Mouse (Mus musculus): ENCODE measurements around the gene Bco1.
A peak's percentile ranks its signal among the peaks of the same experiment; 100 is the strongest.

Gene Bco1

GRCm38 (mm10) chr8:117094053-117094452, 1.6 kb upstream of the Bco1 start:
- DNase-seq, result no peak

GRCm38 (mm10) chr8:117097051-117097563, 1.5 kb downstream of the Bco1 start:
- no peak for DNase-seq

GRCm38 (mm10) chr8:117097564-117098191, 2.0 kb downstream of the Bco1 start:
- DNase-seq, result peak; percentile 16 to 28

- peak; percentile 68 to 77 for DNase-seq
Observed at GRCm38 (mm10) chr8:117107533-117107932, 11.9 kb downstream of the Bco1 start.

- DNase-seq, result no peak
Observed at GRCm38 (mm10) chr8:117109018-117109711, 13.5 kb downstream of the Bco1 start.

GRCm38 (mm10) chr8:117109801-117110390, 14.2 kb downstream of the Bco1 start:
- peak; percentile 36 to 48 for DNase-seq

GRCm38 (mm10) chr8:117111641-117112040, 16.0 kb downstream of the Bco1 start:
- DNase-seq, result no peak

- no peak for DNase-seq
Observed at GRCm38 (mm10) chr8:117112261-117112660, 16.6 kb downstream of the Bco1 start.

GRCm38 (mm10) chr8:117115094-117115493, 19.4 kb downstream of the Bco1 start:
- no peak for DNase-seq

GRCm38 (mm10) chr8:117115676-117116446, 20.2 kb downstream of the Bco1 start:
- DNase-seq, result peak; percentile 35 to 54

GRCm38 (mm10) chr8:117116534-117116933, 20.9 kb downstream of the Bco1 start:
- no peak for DNase-seq

- no peak for DNase-seq
Observed at GRCm38 (mm10) chr8:117118409-117118808, 22.8 kb downstream of the Bco1 start.

GRCm38 (mm10) chr8:117121277-117121676, 25.6 kb downstream of the Bco1 start:
- no peak for DNase-seq

GRCm38 (mm10) chr8:117123850-117124633, 28.4 kb downstream of the Bco1 start:
- no peak for DNase-seq

- no peak for DNase-seq
Observed at GRCm38 (mm10) chr8:117125854-117126253, 30.2 kb downstream of the Bco1 start.

GRCm38 (mm10) chr8:117126411-117126810, 30.8 kb downstream of the Bco1 start:
- DNase-seq, result no peak

- no peak for DNase-seq
Observed at GRCm38 (mm10) chr8:117127063-117127462, 31.4 kb downstream of the Bco1 start.

- no peak for DNase-seq
Observed at GRCm38 (mm10) chr8:117133702-117134101, 38.0 kb downstream of the Bco1 start.

- DNase-seq, result no peak
Observed at GRCm38 (mm10) chr8:117136351-117136750, 40.7 kb downstream of the Bco1 start.

- DNase-seq, result no peak
Observed at GRCm38 (mm10) chr8:117136763-117137162, 41.1 kb downstream of the Bco1 start.

GRCm38 (mm10) chr8:117137357-117137756, 41.7 kb downstream of the Bco1 start:
- DNase-seq, result no peak

- DNase-seq, result no peak
Observed at GRCm38 (mm10) chr8:117148520-117148919, 52.9 kb downstream of the Bco1 start.
